Mouse (Mus musculus): ENCODE results near the gene Fam136a.
"Not testable (repeated sequence)": the region's sequence is repeated elsewhere in the genome, so short reads cannot be mapped to it uniquely, and the experiment has no call there.

- not testable (repeated sequence) for TF ChIP-seq CTCF (IDR thresholded peaks at IDR 0.05; ENCODE audit: control insufficient read depth, insufficient read depth, insufficient read length); CEBPB (IDR thresholded peaks at IDR 0.05; ENCODE audit: low read depth); MYOD1 (IDR thresholded peaks at IDR 0.05; ENCODE audit: control insufficient read depth, insufficient read length, low read depth); MAX (IDR thresholded peaks at IDR 0.05); USF1 (IDR thresholded peaks at IDR 0.05; ENCODE audit: low read depth)
Observed at GRCm38 (mm10) chr6:86336340-86336739, 29.1 kb upstream of the Fam136a start.
